Mouse (Mus musculus) heart, embryonic 11.5 days (tissue): ENCODE results near the gene Cdc40. TPM values are rescaled to one million over a fixed set of nuclear protein-coding genes. Genes with fewer than 3 reads are reported as not detected.
A peak's percentile ranks its signal among the peaks of the same experiment; 100 is the strongest.

Source experiments
- ATAC-seq: fragments of 200-750 bp; cut with Nextera tagmentation; replicated peaks from 2 replicates; pipeline ENCODE4 v1.8.0; 2017; ENCODE audit warnings: moderate library complexity; ENCODE audit not compliant: insufficient number of reproducible peaks, low FRiP score, low TSS enrichment
- H3K27ac ChIP-seq: fragments of 300-500 bp; sonication (generic); 2 replicates; pipeline ENCODE4 v1.5.1; 2014; ENCODE audit warnings: mild to moderate bottlenecking, low read depth, low read length
- H3K27me3 ChIP-seq: fragments of 300-500 bp; sonication (generic); 2 replicates; pipeline ENCODE4 v1.6.1; 2014; ENCODE audit warnings: mild to moderate bottlenecking, low read length, mixed read lengths; ENCODE audit not compliant: control insufficient read depth, insufficient read depth
- H3K36me3 ChIP-seq: fragments of 300-500 bp; sonication (generic); 2 replicates; pipeline ENCODE4 v1.6.1; 2014; ENCODE audit warnings: mild to moderate bottlenecking, low read length, moderate library complexity, mixed read lengths; ENCODE audit not compliant: control insufficient read depth, insufficient read depth
- H3K4me1 ChIP-seq: fragments of 300-500 bp; sonication (generic); 2 replicates; pipeline ENCODE4 v1.6.1; 2014; ENCODE audit warnings: low read length; ENCODE audit not compliant: control insufficient read depth, insufficient read depth
- H3K4me2 ChIP-seq: fragments of 300-500 bp; sonication (generic); 2 replicates; pipeline ENCODE4 v1.6.1; 2014; ENCODE audit warnings: mild to moderate bottlenecking, moderate library complexity
- H3K4me3 ChIP-seq: fragments of 300-500 bp; sonication (generic); 2 replicates; pipeline ENCODE4 v1.5.1; 2014; ENCODE audit warnings: low read depth, low read length
- H3K9ac ChIP-seq: fragments of 300-500 bp; sonication (generic); 2 replicates; pipeline ENCODE4 v1.6.1; 2014; ENCODE audit warnings: mild to moderate bottlenecking, low read depth, low read length, moderate library complexity
- H3K9me3 ChIP-seq: fragments of 300-500 bp; sonication (generic); replicated peaks from 2 replicates; pipeline ENCODE4 v1.6.1; 2016; ENCODE audit warnings: low read length; ENCODE audit not compliant: control insufficient read depth
- WGBS: fragments of 180-500 bp; shearing (Covaris S2); extraction: QIAGEN DNeasy Blood & Tissue Kit; methylation state at CpG from one replicate; pipeline ENCODE4 v1.1.7; 2014; ENCODE audit not compliant: insufficient replicate concordance; 5-methylcytosine and 5-hydroxymethylcytosine counted together
- polyA plus RNA-seq: library from polyadenylated mRNA; unstranded; fragments of >200 nt; fragmentation: Nextera tagmentation; extraction: Ambion mirVana; gene quantifications from 2 replicates; pipeline ENCODE4 v1.2.1, GENCODE M21; 2014

Cdc40 gene
- polyA plus RNA-seq, 1 experiment from 2014 or later: 23.3 TPM

DNA sequence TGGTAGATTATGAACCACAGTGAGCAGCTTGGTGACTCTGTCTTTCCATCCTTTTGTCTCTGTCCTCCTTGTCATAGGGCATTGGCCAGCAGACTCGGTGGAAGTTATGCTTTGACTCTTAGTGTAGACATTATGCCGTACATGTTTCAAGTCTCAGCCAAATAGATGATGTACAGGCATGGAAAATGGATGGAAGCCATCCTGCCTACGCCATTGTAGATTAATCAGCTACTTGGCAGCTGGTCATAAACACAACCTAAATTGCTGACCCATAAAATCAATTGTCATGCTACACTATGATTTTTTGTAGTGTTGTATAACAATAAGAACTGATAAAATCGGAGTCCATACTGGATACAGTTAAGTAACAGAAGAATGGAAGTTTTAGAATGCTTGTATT, 18.7 kb upstream of the Cdc40 start:
- Histone ChIP-seq H3K27me3 (no peaks in the 10 kb centered on the region), H3K9ac (no peak overlapping the region), H3K4me2 (no peak overlapping the region), H3K27ac (no peak overlapping the region), H3K4me3 (no peak overlapping the region), H3K4me1 (no peaks in the 10 kb centered on the region), H3K36me3 (no peaks in the 10 kb centered on the region), H3K9me3 (no peaks in the 10 kb centered on the region)
- no peak for ATAC-seq
- 87% methylated on average over 4 of the region's 4 CpGs for WGBS

DNA sequence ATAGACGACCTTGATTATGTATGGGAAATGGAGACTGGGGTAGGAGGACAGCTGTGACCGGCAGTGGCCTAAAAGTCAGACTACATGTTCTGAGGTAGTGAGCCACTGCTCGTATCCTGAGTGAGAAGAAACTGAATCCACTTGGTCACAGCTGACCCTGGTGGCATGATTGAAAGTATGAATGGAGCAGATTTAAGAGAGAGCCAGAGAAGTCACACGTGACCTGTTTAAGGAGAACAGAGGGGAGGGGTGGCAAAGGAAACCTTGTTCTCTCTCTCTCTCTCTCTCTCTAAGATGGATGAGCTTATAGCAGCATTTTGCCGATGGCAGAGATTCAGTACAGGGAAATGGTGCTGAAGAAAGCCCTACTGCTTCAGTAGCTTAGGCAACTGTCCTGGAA, 13.5 kb upstream of the Cdc40 start:
- H3K27ac ChIP-seq: no peak overlapping the region
- ATAC-seq: no peak
- 71% methylated on average over 5 of the region's 5 CpGs for WGBS
- no peaks in the 10 kb centered on the region for H3K27me3 ChIP-seq
- no peak overlapping the region for H3K9ac ChIP-seq
- no peak overlapping the region for H3K4me2 ChIP-seq
- H3K36me3 ChIP-seq: no peaks in the 10 kb centered on the region
- no peaks in the 10 kb centered on the region for H3K9me3 ChIP-seq
- H3K4me3 ChIP-seq: no peak overlapping the region
- no peaks in the 10 kb centered on the region for H3K4me1 ChIP-seq

DNA sequence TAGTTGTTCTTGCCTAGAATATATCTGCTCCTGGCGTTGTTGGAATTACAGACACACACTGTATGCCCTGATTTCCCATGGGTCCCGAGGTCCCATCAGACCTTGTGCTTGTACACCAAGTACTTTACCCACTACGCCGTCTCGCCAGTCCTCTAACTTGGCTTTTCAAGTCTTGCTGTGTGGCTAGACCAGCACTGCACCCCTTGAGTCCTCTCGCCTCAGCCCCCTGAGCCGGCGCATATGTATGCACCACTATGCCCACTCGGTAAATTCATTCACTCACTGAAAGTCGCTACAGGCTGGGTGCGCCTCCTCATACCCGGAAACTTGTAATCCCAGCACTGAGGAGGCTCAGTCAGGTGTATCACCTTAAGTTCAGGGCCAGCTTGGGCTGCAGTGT, 12.7 kb upstream of the Cdc40 start:
- H3K27ac ChIP-seq: no peak overlapping the region
- H3K27me3 ChIP-seq: no peaks in the 10 kb centered on the region
- no peaks in the 10 kb centered on the region for H3K4me1 ChIP-seq
- no peaks in the 10 kb centered on the region for H3K9me3 ChIP-seq
- WGBS: 88% methylated on average over 12 of the region's 12 CpGs
- H3K4me3 ChIP-seq: no peak overlapping the region
- H3K4me2 ChIP-seq: no peak overlapping the region
- ATAC-seq: no peak
- no peaks in the 10 kb centered on the region for H3K36me3 ChIP-seq
- H3K9ac ChIP-seq: no peak overlapping the region

GRCm38 (mm10) chr10:40889146-40889545, 6.0 kb upstream of the Cdc40 start:
- no peak for ATAC-seq
- WGBS: 81% methylated on average over 4 of the region's 4 CpGs

DNA sequence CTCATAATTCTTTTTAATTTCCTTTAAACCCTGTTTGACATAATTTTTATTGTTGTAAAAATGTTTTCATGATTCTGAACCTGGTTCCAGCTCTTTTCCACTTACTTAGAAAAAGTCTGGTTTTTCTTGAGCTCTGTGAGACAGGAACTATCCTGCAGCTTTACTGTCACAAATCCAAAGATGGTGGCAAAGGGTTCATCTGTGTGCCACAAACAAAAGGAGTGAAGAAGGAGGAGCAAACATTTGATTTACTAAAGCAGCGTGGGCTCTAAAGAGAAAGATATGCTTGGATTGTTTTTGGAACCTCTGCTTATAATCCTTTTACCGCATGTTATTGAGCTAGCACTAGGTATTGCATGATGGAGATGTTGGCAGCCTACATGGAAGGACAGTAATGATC, 4.2 kb upstream of the Cdc40 start:
- Histone ChIP-seq H3K36me3 (no peaks in the 10 kb centered on the region), H3K27me3 (no peaks in the 10 kb centered on the region), H3K9ac (no peak overlapping the region), H3K4me1 (no peaks in the 10 kb centered on the region), H3K27ac (no peak overlapping the region), H3K4me3 (no peak overlapping the region), H3K4me2 (no peak overlapping the region), H3K9me3 (no peaks in the 10 kb centered on the region)
- ATAC-seq: no peak
- WGBS: 87% methylated on average over 2 of the region's 2 CpGs

More at GRCm38 (mm10) chr10:40889146-40889545, 6.0 kb upstream of the Cdc40 start:
- Histone ChIP-seq H3K27me3 (no peaks in the 10 kb centered on the region), H3K4me1 (no peaks in the 10 kb centered on the region), H3K9me3 (no peaks in the 10 kb centered on the region), H3K36me3 (no peaks in the 10 kb centered on the region), H3K4me2 (no peak overlapping the region), H3K27ac (no peak overlapping the region), H3K4me3 (no peak overlapping the region), H3K9ac (no peak overlapping the region)

DNA sequence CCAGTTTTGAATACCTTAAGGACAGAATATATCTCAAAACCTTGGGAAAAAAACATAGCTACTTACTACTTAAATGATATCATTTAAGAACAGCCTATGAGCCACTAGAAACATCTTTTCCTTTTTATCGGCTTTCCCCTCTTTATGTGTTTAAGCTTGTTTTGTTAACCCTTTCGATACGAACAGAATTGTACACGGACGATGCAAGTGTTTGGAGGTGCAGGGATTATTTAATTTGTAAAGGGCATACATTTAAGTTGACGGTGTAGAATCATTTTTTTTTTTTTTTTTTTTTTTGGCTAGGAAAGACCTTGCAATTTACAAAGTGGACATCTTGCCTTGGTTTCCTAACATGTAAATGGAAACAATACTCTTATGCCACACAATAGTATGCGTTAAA, 2.3 kb upstream of the Cdc40 start:
- Histone ChIP-seq H3K27me3 (no peaks in the 10 kb centered on the region), H3K9me3 (no peaks in the 10 kb centered on the region), H3K4me3 (no peak overlapping the region), H3K4me2 (no peak overlapping the region), H3K27ac (no peak overlapping the region), H3K9ac (no peak overlapping the region), H3K36me3 (no peaks in the 10 kb centered on the region), H3K4me1 (peaks cover 10% of the 10 kb centered on the region)
- ATAC-seq: no peak
- WGBS: 76% methylated on average over 7 of the region's 7 CpGs

DNA sequence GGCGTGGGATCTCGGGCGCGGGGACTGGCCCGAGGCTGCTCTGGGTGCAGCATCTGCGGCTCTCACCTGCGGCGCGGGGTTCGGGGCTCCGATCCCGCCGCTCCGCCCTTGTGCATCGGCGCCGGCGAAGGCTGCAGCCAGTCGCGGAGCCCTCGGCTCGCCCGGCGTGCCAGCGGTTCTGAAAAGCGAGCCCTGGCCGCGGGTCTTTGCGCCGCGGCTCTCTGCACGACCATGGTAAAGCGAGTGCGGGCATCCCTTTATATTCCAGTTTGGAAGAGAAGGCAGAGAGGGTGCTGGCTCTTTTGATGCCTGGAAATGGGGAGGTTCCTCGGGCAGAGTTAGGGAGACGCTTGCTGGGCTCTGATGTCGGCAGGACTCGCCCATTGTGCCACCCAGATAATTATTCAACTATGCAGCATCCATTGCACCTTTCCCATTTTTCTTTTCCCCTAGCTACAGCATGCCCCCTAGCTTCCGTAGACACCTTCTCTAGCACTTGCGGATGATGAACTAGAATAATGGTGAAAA, 1.2 kb upstream of the Cdc40 start:
- under 1% methylated on average over 40 of the region's 40 CpGs for WGBS
- peak; percentile 41; the same call in 1 of the 2 replicates for ATAC-seq
- H3K4me2 ChIP-seq: peak overlapping the region; percentile 85
- peaks cover 19% of the 10 kb centered on the region for H3K4me1 ChIP-seq
- H3K27ac ChIP-seq: peak overlapping the region; percentile 92
- H3K4me3 ChIP-seq: peak overlapping the region; percentile 80
- peak overlapping the region; percentile 88 for H3K9ac ChIP-seq
- no peaks in the 10 kb centered on the region for H3K27me3 ChIP-seq
- H3K36me3 ChIP-seq: no peaks in the 10 kb centered on the region
- no peaks in the 10 kb centered on the region for H3K9me3 ChIP-seq

- Histone ChIP-seq H3K27ac (peak overlapping the region; percentile 92), H3K4me1 (peaks cover 19% of the 10 kb centered on the region), H3K4me2 (peak overlapping the region; percentile 85), H3K9me3 (no peaks in the 10 kb centered on the region), H3K9ac (peak overlapping the region; percentile 88), H3K36me3 (no peaks in the 10 kb centered on the region), H3K27me3 (no peaks in the 10 kb centered on the region), H3K4me3 (peak overlapping the region; percentile 80)
- ATAC-seq: peak; percentile 78
- WGBS: 0% methylated on average over 75 of the region's 87 CpGs
Observed at GRCm38 (mm10) chr10:40883644-40884278, 650 bp upstream of the Cdc40 start.

- Histone ChIP-seq H3K4me1 (peaks cover 26% of the 10 kb centered on the region), H3K9me3 (no peaks in the 10 kb centered on the region), H3K27me3 (no peaks in the 10 kb centered on the region), H3K9ac (peak overlapping the region; percentile 83), H3K27ac (peak overlapping the region; percentile 76), H3K4me3 (peak overlapping the region; percentile 80), H3K4me2 (peak overlapping the region; percentile 85), H3K36me3 (no peaks in the 10 kb centered on the region)
- 14% methylated on average over 9 of the region's 9 CpGs for WGBS
- ATAC-seq: no peak
Observed at GRCm38 (mm10) chr10:40882333-40882732, 778 bp downstream of the Cdc40 start.
